Mouse (Mus musculus): ENCODE measurements around the gene Nkg7.

Nkg7 gene

GRCm38 (mm10) chr7:43448246-43448645, 11.4 kb downstream of the Nkg7 start:
- DNase-seq, result no peak

- no peak for DNase-seq
Measured at GRCm38 (mm10) chr7:43449811-43450210, 12.9 kb downstream of the Nkg7 start.

- no peak for DNase-seq
Measured at GRCm38 (mm10) chr7:43451726-43452125, 14.9 kb downstream of the Nkg7 start.

DNA sequence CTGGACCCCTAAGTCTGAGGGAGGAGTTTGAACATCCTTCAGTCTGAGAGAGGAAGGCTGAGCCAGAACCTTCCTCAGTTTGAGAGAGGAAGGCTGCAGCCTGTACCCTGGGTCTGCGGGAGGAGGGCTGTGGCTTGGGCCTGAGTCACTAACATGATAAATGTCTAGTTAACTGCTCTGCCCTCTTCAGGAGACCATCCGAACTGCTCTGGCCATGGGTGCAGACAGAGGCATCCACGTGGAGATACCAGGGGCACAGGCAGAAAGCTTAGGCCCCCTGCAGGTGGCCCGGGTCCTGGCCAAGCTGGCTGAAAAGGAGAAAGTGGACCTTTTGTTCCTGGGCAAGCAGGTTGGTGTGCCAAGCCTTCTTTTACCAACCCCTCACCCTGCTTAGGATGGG, 15.7 kb downstream of the Nkg7 start:
- no peak for DNase-seq

GRCm38 (mm10) chr7:43453599-43454355, 16.9 kb downstream of the Nkg7 start:
- DNase-seq, result no peak

DNA sequence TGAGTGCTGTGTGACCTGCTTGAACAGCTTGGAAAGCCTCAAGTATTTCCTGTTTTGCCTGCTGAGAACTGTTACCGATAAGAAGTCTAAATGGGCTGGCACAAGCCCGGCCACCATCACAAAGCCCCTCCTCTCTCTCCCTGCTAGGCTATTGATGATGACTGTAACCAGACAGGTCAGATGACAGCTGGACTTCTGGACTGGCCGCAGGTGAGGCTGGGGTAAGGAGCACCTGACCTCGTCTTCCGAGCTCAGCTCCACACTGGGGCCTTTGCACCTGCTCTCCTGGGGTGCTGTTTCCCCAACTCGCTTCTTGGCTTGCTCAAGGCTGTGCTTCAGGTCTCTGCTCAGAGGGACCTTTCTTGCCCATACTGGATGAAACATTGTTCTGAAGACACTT, 17.5 kb downstream of the Nkg7 start:
- DNase-seq, result no peak

DNA sequence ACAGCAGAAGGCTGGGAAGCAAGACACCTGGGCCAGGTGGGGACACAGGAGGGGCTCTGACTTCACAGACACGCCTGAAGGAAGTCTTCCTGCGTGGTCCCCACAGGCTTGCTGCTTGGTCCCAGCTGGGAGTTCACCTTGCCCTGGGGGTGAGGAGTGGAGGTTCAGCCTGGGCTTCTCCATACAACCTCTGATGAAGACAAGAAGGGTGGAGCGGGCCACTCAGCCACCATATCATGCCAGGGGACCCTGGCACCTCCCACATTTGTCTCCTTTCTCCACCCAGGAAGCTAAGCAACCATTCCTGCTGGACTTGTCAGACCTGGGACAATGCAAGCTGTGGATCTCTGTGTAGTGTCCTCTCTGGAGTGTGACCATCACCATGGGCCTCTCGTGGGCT, 26.0 kb downstream of the Nkg7 start, which contains the start of gene Vsig10l:
Gene Vsig10l (plus strand): TSS at position 301 of the 400 bp plus-strand sequence.
- DNase-seq, result no peak

DNA sequence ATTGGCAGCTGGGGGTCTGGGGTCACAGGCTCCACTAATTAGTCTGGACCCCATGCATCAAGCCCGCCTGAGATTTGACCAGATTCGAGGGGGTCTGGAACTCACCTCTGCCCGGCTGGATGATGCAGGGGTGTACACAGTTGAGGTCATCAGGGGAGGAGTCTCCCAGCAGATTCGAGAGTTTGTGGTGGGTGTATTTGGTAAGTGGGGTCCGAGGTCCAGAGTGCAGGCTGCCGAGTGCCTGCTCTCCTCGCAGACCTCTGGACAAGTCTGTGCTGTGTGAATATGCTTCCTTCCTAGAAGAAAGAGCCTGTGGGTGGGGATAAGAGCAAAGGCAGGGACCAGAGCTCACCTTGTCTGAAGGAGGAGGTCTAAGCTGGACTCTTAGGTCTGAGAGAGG, 27.1 kb downstream of the Nkg7 start:
- no peak for DNase-seq

DNA sequence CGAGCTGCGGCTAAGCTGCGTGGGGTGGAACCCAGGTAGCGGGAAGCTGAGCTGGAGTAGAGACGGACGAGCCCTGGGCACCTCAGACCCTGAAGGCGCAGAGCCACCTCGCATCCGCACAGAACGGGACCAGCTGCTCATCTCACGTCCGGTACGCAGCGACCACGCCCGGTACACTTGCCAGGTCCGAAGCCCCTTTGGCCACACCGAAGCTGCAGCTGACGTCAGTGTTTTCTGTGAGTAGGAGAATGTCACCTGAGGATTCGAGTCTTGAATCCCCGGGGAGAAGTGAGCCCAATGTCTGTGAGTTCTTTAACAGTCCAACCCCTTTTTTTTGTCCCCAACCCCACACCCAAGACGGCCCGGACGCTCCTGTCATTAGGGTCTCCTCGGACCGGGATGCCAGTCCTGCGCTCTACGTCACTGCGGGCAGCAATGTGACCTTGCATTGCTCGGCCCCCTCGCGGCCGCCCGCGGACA, 28.0 kb downstream of the Nkg7 start:
- no peak for DNase-seq

GRCm38 (mm10) chr7:43465344-43466098, 28.6 kb downstream of the Nkg7 start:
- peak; percentile 68 to 79 for DNase-seq

DNA sequence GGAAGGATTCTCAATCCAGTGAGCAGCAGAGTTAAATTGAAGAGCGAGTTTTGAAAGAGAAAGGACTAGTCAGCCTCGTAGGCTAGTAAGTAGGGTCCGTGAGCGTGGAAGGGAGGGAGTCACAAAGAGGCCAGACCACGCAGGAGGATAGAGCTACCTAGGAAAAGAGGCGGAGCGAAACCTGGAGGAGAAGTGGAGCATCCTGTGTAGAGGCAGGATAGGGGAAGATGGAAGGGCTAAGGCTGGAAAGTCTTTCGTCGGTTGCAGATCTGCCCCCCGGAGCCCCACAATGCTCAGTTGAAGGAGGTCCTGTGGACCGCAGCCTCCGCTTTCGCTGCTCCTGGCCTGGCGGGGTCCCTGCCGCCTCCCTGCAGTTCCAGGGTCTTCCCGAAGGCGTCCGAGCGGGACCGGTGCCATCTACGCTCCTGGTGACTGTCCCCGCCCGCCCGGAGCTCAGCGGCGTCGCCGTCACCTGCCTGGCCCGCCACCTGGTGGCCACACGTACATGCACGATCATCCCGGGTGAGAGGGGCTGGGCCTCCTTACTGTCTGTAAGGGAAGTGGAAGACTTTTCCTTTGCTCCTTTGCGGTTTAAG, 29.3 kb downstream of the Nkg7 start:
- DNase-seq, result peak; percentile 82 to 88

DNA sequence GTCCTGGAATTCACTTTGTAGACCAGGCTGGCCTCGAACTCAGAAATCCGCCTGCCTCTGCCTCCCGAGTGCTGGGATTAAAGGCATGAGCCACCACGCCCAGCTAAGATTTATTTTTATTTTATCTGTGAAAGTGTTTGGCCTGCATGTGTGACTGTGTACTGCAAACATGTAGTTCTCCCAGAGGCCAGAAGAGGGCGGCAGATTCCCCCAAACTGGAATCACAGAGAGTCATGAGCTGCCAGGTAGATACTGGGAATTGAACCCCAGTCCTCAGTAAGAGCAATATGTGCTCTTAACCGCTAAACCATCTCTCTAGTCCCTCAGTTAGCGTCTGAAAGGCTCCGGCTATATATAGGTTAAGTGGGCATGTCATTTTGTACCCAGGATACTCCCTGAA, 33.5 kb downstream of the Nkg7 start:
- DNase-seq, result peak; percentile 42 to 49

- DNase-seq, result no peak
Measured at GRCm38 (mm10) chr7:43475706-43476105, 38.8 kb downstream of the Nkg7 start.

GRCm38 (mm10) chr7:43476376-43476775, 39.5 kb downstream of the Nkg7 start:
- no peak for DNase-seq

- DNase-seq, result no peak
Measured at GRCm38 (mm10) chr7:43481191-43481590, 44.3 kb downstream of the Nkg7 start.

DNA sequence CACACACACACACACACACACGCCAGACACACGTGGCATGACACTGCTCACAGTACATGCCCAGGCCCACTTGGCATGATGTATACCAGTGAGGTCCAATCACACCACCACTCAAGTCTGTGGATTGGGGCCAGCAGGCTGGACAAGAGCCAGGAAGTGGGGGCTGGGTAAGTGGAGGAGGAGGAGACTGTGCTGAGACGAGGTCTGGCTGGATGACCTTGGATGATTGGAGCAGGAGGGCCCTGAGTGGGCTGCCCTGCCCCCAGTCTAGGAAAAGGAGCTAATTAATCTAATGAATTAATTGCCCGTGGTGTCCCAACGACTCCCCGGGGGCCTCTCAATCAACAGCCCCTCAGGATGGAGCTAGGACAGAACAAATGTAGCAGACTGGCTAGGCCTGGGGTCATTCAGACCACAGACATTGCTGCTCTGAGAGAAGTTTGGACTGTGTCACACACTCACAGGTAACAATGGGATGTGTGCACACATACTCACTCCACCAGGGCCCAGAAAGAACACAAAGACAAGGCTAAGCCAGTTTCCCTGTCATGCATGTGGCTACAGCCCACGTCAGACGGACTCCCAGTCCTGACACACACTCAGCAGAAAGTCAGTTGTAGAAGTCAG, 45.3 kb downstream of the Nkg7 start:
- DNase-seq, result peak in 1 of 2 experiments; percentile 38

DNA sequence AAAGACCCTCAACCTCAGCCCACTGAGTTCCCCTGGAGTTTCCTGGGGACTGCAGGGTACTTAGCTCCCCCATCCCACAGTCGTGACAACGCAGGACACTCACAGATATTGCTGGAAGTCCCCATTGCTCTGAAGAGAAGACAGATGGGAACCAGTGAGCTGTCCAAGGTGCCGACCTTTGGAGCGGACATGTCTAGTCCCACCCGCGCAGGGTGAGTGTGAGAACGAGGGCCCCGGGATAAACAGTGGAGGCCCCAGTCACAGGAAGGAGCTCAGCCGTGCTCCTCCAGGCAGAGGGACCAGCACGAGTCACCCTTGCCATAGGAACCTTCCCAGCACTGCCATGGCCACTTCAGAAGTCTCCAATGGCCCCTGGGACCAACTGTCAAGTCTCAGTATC, 46.4 kb downstream of the Nkg7 start:
- DNase-seq, result no peak

Data from cerebellum, adult 18-20 months (tissue).